Mouse (Mus musculus) v-Abl transformed pro-B cells (cell line): ENCODE data around the gene Il10.

Experiments
- in situ Hi-C, 2 experiments: fragments of 400-800 bp; cut with MboI; formaldehyde crosslinking; loops; one replicate each; pipeline ENCODE4 v1.15.1; 2025; ENCODE audit not compliant: unreplicated experiment in 2 of 2

The Il10 gene

DNA sequence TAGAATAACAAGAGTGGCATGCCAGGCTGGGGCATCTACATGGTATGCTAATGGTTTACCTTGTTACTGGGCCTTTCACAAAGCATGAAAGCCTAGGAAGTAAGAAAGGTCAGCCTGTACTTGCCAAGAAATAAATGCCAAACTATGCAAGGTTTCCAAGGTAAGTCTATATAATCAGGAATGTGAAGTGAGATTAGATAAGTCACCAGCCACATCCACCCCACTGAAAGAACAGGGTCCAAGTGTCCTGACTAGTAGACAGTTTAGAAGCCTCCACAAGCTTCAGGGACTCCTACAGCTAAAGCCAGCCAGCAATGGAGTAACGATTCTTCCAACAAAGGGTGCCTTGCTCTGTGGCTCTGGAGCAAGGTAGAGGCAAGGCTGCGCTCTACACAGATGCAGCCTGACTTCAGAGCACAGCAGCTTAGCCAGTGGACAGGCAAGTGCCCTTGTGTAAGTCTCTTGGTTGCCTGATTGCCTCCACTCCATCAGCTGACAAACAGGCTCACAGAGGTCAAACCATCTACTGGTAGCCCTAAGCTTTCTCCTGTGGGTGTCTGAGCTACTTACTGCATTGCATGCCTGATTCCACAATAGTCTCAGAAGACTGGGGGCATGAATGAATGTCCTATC lies 26.2 kb downstream of the Il10 start:
- in situ Hi-C loops, result no loop called here

DNA sequence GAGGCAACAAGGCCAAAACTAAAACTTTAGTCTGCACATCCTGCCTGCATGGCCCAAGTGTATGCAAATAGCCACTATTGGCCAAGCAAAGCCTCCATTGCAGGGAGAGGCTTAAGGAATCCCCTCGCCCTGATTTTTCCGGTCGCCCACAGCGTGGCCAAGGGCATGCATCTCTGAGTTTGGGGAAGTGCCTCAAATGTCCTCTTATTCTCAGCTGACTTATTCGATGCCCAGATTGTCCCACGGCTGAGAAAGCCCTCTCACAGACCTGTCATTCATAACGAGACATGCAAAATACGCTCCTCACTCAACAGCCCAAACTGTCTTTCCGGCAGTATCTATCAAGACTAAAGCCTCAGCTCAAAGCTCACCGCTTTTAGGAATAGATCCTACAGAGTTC lies 27.0 kb downstream of the Il10 start:
- in situ Hi-C loops, result no loop called here

DNA sequence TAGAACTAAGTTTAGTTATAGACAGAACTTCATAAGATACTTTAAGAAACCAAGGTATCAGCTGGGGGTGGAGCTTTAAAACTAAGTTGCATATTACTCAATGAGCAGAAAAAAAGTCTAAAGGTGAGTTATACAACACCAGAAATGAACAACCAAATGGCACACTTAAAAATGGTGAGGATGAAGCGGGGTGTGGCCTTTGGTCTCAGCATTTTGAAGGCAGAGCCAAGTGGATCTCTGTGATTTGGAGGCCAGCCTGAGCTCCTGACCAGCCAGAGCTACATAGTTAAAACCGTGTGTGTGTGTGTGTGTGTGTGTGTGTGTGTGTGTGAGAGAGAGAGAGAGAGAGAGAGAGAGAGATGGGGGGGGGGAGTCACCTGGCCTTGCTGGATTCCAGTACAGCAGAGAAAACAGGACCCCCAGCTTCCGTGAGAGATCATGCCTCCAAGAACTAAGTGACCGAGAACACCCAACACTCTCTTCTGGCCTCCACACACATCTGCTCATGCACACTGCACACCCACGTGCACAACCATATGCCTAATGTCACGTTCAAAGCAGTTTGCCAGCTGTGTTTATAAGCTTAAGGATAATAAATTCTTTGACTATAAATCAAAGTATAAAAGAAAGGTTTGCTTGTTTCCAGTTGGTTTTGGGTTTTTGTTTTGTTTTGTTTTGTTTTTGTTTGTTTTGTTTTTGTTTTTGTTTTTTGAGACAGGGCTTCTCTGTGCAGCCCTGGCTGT lies 28.6 kb downstream of the Il10 start:
- in situ Hi-C loops, result no loop called here

DNA sequence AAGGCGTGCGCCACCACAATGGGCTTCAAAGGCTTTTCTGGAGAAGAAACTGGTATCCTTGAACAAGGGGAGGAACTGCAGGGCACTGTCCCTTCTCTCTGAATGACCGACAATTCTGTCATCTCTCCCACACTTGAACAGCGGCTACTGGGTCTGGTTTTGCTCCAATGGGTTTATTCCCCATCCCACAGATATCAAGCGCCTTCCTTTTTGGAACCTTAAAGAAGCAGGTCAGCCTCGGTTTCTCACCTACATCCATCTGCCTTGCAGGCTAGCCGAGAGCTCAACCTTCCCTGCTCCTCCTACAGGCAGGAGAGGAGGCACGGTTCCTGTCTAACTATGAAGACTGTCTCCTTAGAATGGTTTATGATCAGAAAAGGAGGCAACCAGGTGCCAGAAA lies 29.3 kb downstream of the Il10 start:
- in situ Hi-C loops, result no loop called here

DNA sequence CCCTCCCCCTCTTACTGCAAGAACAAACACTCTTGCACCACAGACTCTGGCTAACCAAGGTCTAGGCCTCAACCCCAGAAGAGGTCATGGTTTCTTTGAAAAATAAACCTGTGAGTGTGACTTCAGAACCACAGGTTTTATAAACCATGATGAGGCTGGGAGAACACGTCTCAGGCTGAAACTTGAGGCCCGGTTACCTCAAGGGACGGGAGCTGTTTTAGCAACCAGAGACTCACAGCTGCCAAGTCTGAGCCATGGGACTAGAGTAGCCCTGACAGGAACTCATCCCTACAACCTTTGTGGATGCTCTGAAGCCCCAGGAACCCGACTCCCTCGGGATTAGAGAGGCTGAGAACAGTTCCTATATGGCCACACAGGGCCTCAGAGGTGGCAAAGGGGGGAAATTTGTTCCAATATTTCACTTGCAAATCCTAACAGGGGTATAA lies 29.7 kb downstream of the Il10 start:
- in situ Hi-C loops, result no loop called here

DNA sequence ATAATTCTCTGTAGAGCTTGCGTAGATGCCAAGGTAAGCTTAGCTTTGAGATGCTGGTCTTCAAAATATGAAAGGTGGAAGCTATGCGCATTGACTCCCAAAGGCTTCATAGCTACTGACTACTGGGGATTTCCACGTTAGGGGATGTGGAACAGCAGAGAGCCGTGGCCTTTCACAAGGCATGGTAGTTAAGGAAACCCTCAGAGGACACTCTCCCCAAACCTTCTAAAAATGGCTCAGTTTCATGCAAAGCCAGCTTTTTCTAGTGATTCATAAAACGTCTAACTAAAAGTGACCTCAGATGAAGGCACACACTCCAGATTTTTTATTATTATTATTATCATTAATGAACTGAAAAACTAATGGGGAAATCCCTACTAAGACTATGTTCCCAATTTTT lies 30.4 kb downstream of the Il10 start:
- in situ Hi-C loops, result loop anchor here (10.0 to 25.0 kb wide), 3 partner anchors 363 to 505 kb away; no protein-coding TSS in a partner anchor

DNA sequence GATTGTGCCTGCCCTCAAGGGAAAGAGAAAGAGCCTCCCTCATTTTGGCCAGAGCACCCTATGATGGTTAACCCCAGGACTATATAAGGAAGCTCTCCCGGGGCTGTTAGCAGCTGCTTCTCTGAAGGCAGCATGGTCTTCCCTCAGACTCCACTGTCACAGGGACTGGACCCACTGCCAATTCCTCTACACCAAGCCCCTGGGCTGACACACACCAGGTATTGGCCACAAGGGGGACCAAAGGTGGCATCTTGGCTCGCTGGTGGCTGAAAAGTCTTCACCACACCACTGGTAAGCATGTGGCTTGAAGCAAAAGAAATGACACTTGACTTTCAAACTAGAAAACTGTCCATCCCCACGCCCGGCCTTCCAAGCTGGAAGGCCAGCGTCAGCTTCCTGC lies 31.0 kb downstream of the Il10 start:
- in situ Hi-C loops, result loop anchor here (10.0 to 25.0 kb wide), 3 partner anchors 363 to 506 kb away; no protein-coding TSS in a partner anchor

DNA sequence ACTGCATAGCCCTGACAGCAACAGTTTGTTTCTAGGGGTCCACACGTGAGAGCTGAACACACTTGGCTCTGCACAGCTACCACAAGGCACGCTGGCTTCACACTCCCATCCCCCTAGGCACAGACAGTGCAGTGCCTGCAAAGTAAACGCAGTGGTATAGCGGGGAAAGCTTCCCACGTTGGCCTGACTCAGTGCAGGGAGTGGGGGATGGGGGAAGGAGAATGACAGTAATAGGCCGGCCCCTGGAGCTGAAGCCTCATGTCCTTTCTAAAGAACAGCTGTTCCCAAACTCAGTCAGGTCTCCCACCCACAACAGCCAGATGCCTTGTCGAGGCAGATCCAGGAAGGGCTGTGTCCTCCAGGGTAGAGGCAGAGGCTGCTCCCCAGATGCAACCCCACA lies 31.4 kb downstream of the Il10 start:
- in situ Hi-C loops, result loop anchor here (10.0 to 25.0 kb wide), 3 partner anchors 364 to 506 kb away; no protein-coding TSS in a partner anchor

DNA sequence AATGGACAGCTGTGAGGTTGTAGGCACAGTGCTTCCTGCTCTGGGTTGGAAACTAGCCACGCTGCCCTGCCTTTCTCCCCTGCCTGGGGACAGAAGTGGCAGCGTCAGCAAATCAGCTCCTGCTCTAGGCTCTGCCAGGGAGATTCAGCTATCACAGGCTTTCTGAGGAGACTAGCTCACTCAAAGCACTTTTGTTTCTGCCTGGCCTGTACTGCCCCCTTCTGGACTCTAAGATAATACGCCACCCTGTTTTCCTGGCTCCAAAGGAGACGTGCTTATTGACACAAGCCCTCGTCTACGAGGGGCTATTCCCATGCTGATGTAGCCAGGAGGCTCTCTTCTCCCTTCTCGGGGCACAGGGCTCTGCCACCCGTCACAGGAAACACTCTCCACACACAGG lies 33.6 kb downstream of the Il10 start:
- in situ Hi-C loops, result loop anchor here (10.0 to 25.0 kb wide), 3 partner anchors 366 to 508 kb away; no protein-coding TSS in a partner anchor

DNA sequence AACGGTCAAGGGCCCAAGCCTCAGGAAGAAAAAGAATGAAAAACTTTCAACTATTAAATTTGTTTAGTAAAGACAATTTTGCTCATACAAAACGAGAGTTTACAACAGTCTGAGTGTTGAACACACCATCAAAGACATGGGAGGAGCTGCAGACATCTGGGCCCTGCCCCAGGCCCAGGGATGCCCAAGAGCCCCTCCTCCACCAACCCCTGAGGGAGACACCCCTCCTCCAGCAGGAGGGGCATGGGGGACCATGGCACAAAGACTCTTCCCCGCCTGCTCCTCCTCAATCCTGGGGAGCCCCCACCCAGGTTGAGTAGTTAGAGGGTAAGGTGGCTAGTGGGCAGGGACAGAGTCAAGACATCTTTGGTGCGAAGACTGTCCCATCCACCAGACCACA lies 34.0 kb downstream of the Il10 start:
- in situ Hi-C loops, result loop anchor here (10.0 to 25.0 kb wide), 3 partner anchors 366 to 509 kb away; no protein-coding TSS in a partner anchor

DNA sequence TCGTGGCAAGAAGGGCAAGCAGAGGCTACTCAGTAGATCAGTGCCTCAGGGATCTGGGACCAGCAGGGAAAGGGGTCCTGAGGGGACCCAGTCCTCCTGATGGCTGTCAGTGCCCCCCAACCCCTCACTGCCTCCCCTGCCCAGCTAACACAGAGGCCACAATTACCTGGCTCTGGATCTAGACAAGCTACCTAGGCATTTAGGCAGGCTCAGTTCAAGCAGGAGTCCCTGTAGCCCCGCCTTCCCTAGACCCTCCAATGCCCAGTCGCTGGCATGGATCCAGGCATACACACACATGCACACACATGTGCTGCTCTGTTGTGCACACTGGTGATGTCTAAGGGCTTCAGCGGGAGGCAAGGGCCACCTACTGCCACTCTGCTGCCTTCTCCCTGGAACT lies 34.6 kb downstream of the Il10 start:
- in situ Hi-C loops, result loop anchor here (10.0 to 25.0 kb wide), 3 partner anchors 367 to 509 kb away; no protein-coding TSS in a partner anchor

DNA sequence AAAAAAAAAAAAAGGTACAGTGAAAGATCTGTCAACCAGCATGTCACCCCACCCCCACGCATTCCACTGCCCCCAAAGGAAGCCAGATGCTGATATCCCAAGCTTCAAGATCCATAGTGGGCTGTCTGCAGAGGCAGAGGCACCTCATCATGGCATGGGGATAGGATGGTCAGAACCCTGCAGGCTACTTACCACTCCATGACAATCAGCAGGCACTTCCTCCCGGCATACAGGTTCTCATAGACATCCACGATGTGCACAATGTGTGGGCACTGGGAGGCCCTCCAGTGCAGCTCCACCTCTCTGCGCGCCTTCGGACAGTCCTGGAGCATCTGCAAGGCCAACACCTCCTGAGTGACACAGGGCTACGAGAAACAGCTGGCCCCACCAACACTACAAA lies 38.8 kb downstream of the Il10 start:
- in situ Hi-C loops, result loop anchor here (5.0 to 25.0 kb wide), 7 partner anchors 71 to 516 kb away; no protein-coding TSS in a partner anchor

DNA sequence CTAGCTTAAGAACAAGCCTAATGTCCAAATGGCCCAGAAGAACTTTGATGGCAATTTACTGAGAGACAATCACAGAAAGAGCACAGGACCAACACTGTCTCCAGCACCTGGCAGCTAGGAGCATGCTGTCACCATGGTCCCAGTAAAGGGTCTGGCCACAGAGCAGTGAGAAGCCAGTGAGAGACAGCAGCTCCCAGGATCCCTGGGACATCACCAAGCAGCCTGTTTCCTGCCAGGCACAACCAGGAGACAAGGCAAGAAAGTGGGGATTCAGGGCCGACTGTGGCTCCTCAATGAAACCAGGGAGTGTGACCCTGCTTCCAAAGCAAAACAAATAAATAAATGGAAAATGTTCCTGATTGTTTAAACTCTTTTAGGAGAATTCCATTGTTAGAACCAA lies 39.8 kb downstream of the Il10 start:
- in situ Hi-C loops, result loop anchor here (5.0 to 25.0 kb wide), 7 partner anchors 72 to 517 kb away; no protein-coding TSS in a partner anchor

DNA sequence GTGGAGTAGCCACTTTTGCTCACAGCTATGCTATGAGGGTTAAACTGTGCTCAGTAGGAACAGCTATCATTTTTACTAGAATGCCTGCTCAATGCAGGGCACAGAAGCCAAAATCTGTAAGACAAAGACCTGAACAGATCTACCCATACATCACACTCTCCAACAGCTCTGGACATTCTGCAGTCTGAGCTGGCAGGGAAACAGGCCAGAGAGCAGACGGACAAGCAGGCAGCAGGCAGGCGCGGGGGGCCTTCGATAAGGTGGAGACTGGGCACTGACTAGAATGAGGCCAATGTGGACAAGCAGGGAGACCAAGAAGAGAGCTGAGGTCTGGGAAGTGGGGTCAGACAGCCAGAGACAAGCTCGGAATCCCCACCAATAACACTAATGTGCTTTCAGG lies 40.2 kb downstream of the Il10 start:
- in situ Hi-C loops, result loop anchor here (5.0 to 25.0 kb wide), 7 partner anchors 73 to 518 kb away; no protein-coding TSS in a partner anchor

DNA sequence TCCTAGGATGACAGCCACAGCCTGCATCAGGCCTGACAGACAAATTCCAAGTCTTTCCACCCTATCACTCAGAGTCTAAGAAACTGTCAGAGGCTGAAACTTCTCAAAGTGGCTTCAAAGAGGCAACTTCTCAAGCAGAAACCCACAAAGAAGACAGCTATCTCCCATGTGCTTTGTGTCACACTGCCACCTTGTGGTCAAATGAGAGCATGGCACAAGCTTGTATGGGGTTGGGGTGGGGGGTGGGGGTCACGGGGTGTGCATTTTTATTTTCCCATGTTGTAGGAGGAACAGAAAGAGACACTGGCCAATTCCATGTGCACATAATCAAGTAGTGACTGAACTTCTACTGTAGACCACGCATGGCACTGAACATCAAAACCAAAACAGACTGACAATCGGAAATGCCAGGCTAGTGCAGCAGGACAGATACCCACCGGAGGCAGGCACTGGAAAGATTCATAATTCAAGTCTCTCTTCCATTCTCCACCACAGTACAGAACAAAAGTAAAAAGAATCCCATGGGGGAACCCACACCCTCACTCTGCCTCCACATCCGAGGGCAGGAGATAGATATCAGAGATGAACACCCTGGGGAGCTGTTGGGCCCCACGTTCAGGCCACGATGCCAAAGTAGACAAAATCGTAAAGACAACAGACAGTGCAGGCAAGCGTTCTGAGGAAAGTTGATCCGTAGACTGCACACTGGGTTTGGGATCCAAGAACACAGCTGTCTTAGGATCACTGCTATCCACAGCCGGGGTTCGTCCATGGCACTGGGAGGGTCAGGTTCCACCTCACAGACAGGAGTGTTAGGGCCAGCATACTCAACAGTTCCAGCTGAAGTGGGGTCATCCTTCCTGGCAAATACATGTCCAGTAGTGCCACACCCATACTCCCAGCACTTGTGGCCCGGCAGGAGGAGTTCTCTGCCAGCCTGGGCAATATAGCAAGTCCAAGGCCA lies 40.9 kb downstream of the Il10 start:
- in situ Hi-C loops, result loop anchor here in 1 of 2 experiments (25.0 kb wide), 1 partner anchor 373 kb away; no protein-coding TSS in a partner anchor

DNA sequence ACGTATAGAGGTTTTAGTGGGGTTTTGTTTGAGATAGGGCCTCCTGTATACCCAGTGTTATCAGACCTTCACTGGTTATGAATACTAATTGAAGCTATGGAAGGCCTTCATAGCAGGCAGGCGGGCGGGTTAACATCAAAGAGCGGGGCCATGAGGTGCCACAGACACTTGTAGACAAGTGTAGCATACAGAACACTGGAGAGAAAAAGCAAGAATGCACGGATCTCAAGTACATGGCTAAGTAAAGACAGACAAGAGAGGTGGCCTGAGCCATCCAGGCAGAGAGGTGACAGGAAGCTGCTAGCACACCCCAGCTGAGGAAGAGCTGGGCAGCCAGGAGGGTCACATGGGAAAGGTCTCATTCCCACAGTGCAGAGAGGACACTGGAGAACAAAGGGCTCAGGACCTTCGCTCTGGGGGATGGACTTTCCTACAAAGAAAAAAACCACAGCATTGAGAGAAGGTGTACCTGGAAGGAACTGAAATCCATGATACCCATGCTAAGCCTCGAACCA lies 42.2 kb downstream of the Il10 start:
- in situ Hi-C loops, result loop anchor here in 1 of 2 experiments (25.0 kb wide), 1 partner anchor 374 kb away; no protein-coding TSS in a partner anchor

DNA sequence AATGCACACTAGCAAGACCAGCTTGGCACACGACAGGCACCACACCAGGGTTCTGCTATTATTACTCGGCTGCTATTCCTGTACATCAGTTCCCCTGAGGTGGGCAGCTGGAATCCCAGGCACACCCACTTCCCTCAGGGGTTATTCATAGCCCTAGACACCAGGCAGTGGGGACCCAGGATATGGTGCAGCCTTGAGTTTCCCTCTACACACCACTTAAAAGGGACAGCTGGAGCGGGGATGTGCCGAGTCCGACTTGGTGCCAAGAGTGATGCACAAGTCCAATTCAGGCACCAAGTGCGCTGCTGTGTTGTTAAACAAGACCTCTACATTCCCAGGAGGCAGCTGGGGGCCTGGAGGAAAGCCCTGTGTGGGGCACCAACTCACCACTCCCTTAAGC lies 43.2 kb downstream of the Il10 start:
- in situ Hi-C loops, result loop anchor here in 1 of 2 experiments (25.0 kb wide), 1 partner anchor 376 kb away; no protein-coding TSS in a partner anchor

DNA sequence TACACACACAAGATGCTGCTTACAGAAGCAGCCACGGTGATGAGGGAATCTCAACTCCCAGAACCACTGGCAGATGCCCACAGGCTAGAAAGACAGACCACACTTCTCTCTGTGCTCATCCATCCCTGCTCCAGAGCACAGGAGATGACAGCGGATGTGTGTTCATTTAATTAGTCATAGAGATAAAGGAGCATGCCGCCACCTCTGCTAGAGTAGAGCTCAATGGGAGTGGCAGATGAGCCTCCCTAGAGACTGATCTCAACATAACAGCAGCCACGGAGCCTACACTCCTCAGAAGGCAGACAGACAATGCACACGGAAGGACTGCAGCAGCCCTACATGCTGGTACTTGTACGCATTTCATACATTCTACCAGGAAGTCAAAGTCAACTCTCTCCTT lies 44.6 kb downstream of the Il10 start:
- in situ Hi-C loops, result loop anchor here in 1 of 2 experiments (25.0 kb wide), 1 partner anchor 377 kb away; no protein-coding TSS in a partner anchor

DNA sequence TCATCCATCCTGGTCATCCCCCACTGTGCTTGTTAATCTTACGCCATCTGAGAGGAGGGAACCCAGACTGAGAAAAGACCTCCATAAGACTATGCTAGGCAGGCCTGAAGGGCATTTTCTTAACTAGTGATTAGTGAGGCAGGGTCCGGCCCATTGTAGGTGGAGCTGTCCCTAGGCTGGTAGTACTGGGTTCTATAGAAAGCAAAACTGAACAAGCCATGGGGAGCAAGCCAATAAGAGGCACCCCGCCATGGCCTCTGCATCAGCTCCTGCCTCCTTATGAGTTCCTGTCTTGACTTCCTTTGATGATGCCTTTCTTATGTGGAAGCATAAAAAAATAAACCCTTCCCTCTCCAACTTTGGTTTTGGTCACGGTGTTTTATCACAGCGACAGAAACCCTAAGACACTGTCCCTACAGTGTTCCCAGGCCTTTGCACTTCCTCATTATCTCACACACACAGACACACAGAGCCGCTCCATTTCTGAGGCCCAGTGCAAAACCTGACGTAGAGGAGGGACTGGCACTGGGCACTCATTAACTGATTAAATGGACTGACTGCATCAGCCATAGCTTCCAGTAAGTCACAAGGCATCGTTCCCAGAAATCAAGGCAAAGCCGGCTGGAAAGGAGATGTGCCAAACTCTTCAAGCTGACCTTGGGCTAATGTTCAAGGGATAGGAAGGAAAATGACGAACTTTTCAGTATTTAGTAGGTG lies 48.5 kb downstream of the Il10 start:
- in situ Hi-C loops, result loop anchor here in 1 of 2 experiments (25.0 kb wide), 1 partner anchor 381 kb away; no protein-coding TSS in a partner anchor
